Mouse (Mus musculus): ENCODE results near the gene Pogz. TPM values are rescaled to one million over a fixed set of nuclear protein-coding genes. Genes with fewer than 3 reads are reported as not detected.
"Not testable (repeated sequence)": the region's sequence is repeated elsewhere in the genome, so short reads cannot be mapped to it uniquely, and the experiment has no call there.

Pogz gene
- polyA plus RNA-seq, 1 experiment = 69.6 TPM

GRCm38 (mm10) chr3:94894076-94894475, 56.7 kb downstream of the Pogz start:
- H3K27ac ChIP-seq (ENCODE audit: control insufficient read depth, insufficient read depth, low read length) = no peak overlapping the region
- WGBS = 74% methylated on average over 3 of the region's 3 CpGs
- no peaks in the 10 kb centered on the region for H3K27me3 ChIP-seq (ENCODE audit: control insufficient read depth, insufficient read depth, low read length)
- H3K4me3 ChIP-seq (ENCODE audit: control insufficient read depth, insufficient read depth, low read length) = no peak overlapping the region
- no peaks in the 10 kb centered on the region for H3K4me1 ChIP-seq (replicated peaks; ENCODE audit: control insufficient read depth, insufficient read depth, low read length)
- H3K36me3 ChIP-seq (ENCODE audit: control insufficient read depth, insufficient read depth, low read length) = no peaks in the 10 kb centered on the region
- TF ChIP-seq CTCF (IDR thresholded peaks at IDR 0.05; ENCODE audit: borderline replicate concordance, control insufficient read depth, extremely low read depth, insufficient read depth, low read length, poor library complexity) (no peak), POLR2A (IDR thresholded peaks at IDR 0.05; ENCODE audit: control insufficient read depth, extremely low read depth, insufficient read depth, low read length, poor library complexity) (no peak)
- DNase-seq = no peak

GRCm38 (mm10) chr3:94902747-94903146, 65.4 kb downstream of the Pogz start:
- Histone ChIP-seq H3K27ac (ENCODE audit: control insufficient read depth, insufficient read depth, low read length) (no peak overlapping the region), H3K36me3 (ENCODE audit: control insufficient read depth, insufficient read depth, low read length) (no peaks in the 10 kb centered on the region), H3K4me3 (ENCODE audit: control insufficient read depth, insufficient read depth, low read length) (no peak overlapping the region), H3K27me3 (ENCODE audit: control insufficient read depth, insufficient read depth, low read length) (no peaks in the 10 kb centered on the region), H3K4me1 (replicated peaks; ENCODE audit: control insufficient read depth, insufficient read depth, low read length) (no peaks in the 10 kb centered on the region)
- 24% methylated on average over 7 of the region's 7 CpGs for WGBS
- DNase-seq = peak; percentile 45
- TF ChIP-seq POLR2A (IDR thresholded peaks at IDR 0.05; ENCODE audit: control insufficient read depth, extremely low read depth, insufficient read depth, low read length, poor library complexity) (no peak), CTCF (IDR thresholded peaks at IDR 0.05; ENCODE audit: borderline replicate concordance, control insufficient read depth, extremely low read depth, insufficient read depth, low read length, poor library complexity) (no peak)

- H3K36me3 ChIP-seq (ENCODE audit: control insufficient read depth, insufficient read depth, low read length); H3K27me3 ChIP-seq (ENCODE audit: control insufficient read depth, insufficient read depth, low read length); H3K27ac ChIP-seq (ENCODE audit: control insufficient read depth, insufficient read depth, low read length); H3K4me1 ChIP-seq (replicated peaks; ENCODE audit: control insufficient read depth, insufficient read depth, low read length); H3K4me3 ChIP-seq (ENCODE audit: control insufficient read depth, insufficient read depth, low read length); DNase-seq: not testable (repeated sequence)
- WGBS = 65% methylated on average over 3 of the region's 3 CpGs
These were observed 67.4 kb downstream of the Pogz start for GRCm38 (mm10) chr3:94904759-94905158.

- no peak for TF ChIP-seq CTCF (IDR thresholded peaks at IDR 0.05; ENCODE audit: borderline replicate concordance, control insufficient read depth, extremely low read depth, insufficient read depth, low read length, poor library complexity)
- TF ChIP-seq POLR2A (IDR thresholded peaks at IDR 0.05; ENCODE audit: control insufficient read depth, extremely low read depth, insufficient read depth, low read length, poor library complexity) = no peak
- Histone ChIP-seq H3K27ac (ENCODE audit: control insufficient read depth, insufficient read depth, low read length) (no peak overlapping the region), H3K4me1 (replicated peaks; ENCODE audit: control insufficient read depth, insufficient read depth, low read length) (no peaks in the 10 kb centered on the region), H3K36me3 (ENCODE audit: control insufficient read depth, insufficient read depth, low read length) (no peaks in the 10 kb centered on the region), H3K27me3 (ENCODE audit: control insufficient read depth, insufficient read depth, low read length) (no peaks in the 10 kb centered on the region), H3K4me3 (ENCODE audit: control insufficient read depth, insufficient read depth, low read length) (no peak overlapping the region)
- DNase-seq = no peak
- 71% methylated on average over 1 of the region's 1 CpGs for WGBS
These were observed 69.1 kb downstream of the Pogz start for GRCm38 (mm10) chr3:94906482-94906881.

GRCm38 (mm10) chr3:94911050-94911693, 73.8 kb downstream of the Pogz start:
- DNase-seq = no peak

GRCm38 (mm10) chr3:94913801-94914200, 76.4 kb downstream of the Pogz start:
- Histone ChIP-seq H3K4me3 (ENCODE audit: control insufficient read depth, insufficient read depth, low read length) (no peak overlapping the region), H3K4me1 (replicated peaks; ENCODE audit: control insufficient read depth, insufficient read depth, low read length) (peaks cover 5% of the 10 kb centered on the region), H3K36me3 (ENCODE audit: control insufficient read depth, insufficient read depth, low read length) (no peaks in the 10 kb centered on the region), H3K27me3 (ENCODE audit: control insufficient read depth, insufficient read depth, low read length) (no peaks in the 10 kb centered on the region), H3K27ac (ENCODE audit: control insufficient read depth, insufficient read depth, low read length) (no peak overlapping the region)
- TF ChIP-seq CTCF (IDR thresholded peaks at IDR 0.05; ENCODE audit: borderline replicate concordance, control insufficient read depth, extremely low read depth, insufficient read depth, low read length, poor library complexity) (no peak), POLR2A (IDR thresholded peaks at IDR 0.05; ENCODE audit: control insufficient read depth, extremely low read depth, insufficient read depth, low read length, poor library complexity) (no peak)
- WGBS = 83% methylated on average over 5 of the region's 5 CpGs
- DNase-seq = no peak

More at GRCm38 (mm10) chr3:94911050-94911693, 73.8 kb downstream of the Pogz start:
- H3K4me3 ChIP-seq (ENCODE audit: control insufficient read depth, insufficient read depth, low read length) = no peak overlapping the region
- H3K4me1 ChIP-seq (replicated peaks; ENCODE audit: control insufficient read depth, insufficient read depth, low read length) = peaks cover 3% of the 10 kb centered on the region
- H3K36me3 ChIP-seq (ENCODE audit: control insufficient read depth, insufficient read depth, low read length) = no peaks in the 10 kb centered on the region
- H3K27ac ChIP-seq (ENCODE audit: control insufficient read depth, insufficient read depth, low read length) = no peak overlapping the region
- WGBS = 75% methylated on average over 2 of the region's 2 CpGs
- H3K27me3 ChIP-seq (ENCODE audit: control insufficient read depth, insufficient read depth, low read length) = no peaks in the 10 kb centered on the region
- no peak for TF ChIP-seq POLR2A (IDR thresholded peaks at IDR 0.05; ENCODE audit: control insufficient read depth, extremely low read depth, insufficient read depth, low read length, poor library complexity)
- TF ChIP-seq CTCF (IDR thresholded peaks at IDR 0.05; ENCODE audit: borderline replicate concordance, control insufficient read depth, extremely low read depth, insufficient read depth, low read length, poor library complexity) = no peak
